Mouse (Mus musculus) limb, embryonic 14.5 days (tissue): ENCODE results near the gene Efna5. TPM values are rescaled to one million over a fixed set of nuclear protein-coding genes. Genes with fewer than 3 reads are reported as not detected.
A peak's percentile ranks its signal among the peaks of the same experiment; 100 is the strongest.

Source experiments
- ATAC-seq: fragments of 200-750 bp; cut with Nextera tagmentation; 2 replicates; pipeline ENCODE4 v1.8.0; 2017; ENCODE audit warnings: low read depth, moderate number of reproducible peaks, moderate TSS enrichment; ENCODE audit not compliant: low FRiP score
- DNase-seq: peaks from one replicate; pipeline ENCODE4 v3.0.0-alpha.2; 2015; ENCODE audit warnings: low spot score
- H3K27ac ChIP-seq: fragments of 300-500 bp; sonication (generic); replicated peaks from 2 replicates; pipeline ENCODE4 v1.5.1; 2014; ENCODE audit warnings: low read depth, mild to moderate bottlenecking, low read length, moderate library complexity, mixed read lengths
- H3K27me3 ChIP-seq: fragments of 300-500 bp; sonication (generic); 2 replicates; pipeline ENCODE4 v1.6.1; 2014; ENCODE audit warnings: low read length, mixed read lengths; ENCODE audit not compliant: control insufficient read depth, insufficient read depth
- H3K36me3 ChIP-seq: fragments of 300-500 bp; sonication (generic); 2 replicates; pipeline ENCODE4 v1.6.1; 2014; ENCODE audit warnings: mild to moderate bottlenecking, low read length, moderate library complexity, mixed read lengths; ENCODE audit not compliant: control insufficient read depth, insufficient read depth
- H3K4me1 ChIP-seq: fragments of 300-500 bp; sonication (generic); 2 replicates; pipeline ENCODE4 v1.6.1; 2014; ENCODE audit warnings: antibody characterized with exemption, low read length, mixed read lengths; ENCODE audit not compliant: control insufficient read depth, insufficient read depth
- H3K4me2 ChIP-seq: fragments of 300-500 bp; sonication (generic); replicated peaks from 2 replicates; pipeline ENCODE4 v1.6.1; 2014; ENCODE audit warnings: low read depth, mild to moderate bottlenecking, low read length, moderate library complexity; ENCODE audit not compliant: severe bottlenecking
- H3K4me3 ChIP-seq: fragments of 300-500 bp; sonication (generic); replicated peaks from 2 replicates; pipeline ENCODE4 v1.5.1; 2014; ENCODE audit warnings: low read length
- H3K9ac ChIP-seq: fragments of 300-500 bp; sonication (generic); 2 replicates; pipeline ENCODE4 v1.6.1; 2014; ENCODE audit warnings: mild to moderate bottlenecking, low read depth, low read length, moderate library complexity; ENCODE audit not compliant: severe bottlenecking
- H3K9me3 ChIP-seq: fragments of 300-500 bp; sonication (generic); 2 replicates; pipeline ENCODE4 v1.6.1; 2016; ENCODE audit warnings: low read length; ENCODE audit not compliant: control insufficient read depth
- POLR2A ChIP-seq: fragments of 200-500 bp; IDR thresholded peaks from 2 replicates; pipeline ENCODE4 v1.8.0; 2012; ENCODE audit warnings: inconsistent platforms, mild to moderate bottlenecking, moderate library complexity, borderline replicate concordance; ENCODE audit not compliant: insufficient read depth, insufficient read length; ENCODE audit errors: extremely low read depth
- WGBS: fragments of 180-500 bp; shearing (Covaris S2); extraction: QIAGEN DNeasy Blood & Tissue Kit; methylation state at CpG from one replicate; pipeline ENCODE4 v1.1.7; 2014; 5-methylcytosine and 5-hydroxymethylcytosine counted together
- polyA plus RNA-seq, 2 experiments: library from polyadenylated mRNA; depleted of rRNA in 1 of 2; stranded (reverse) in 1 of 2; unstranded in 1 of 2; fragments of >200 nt; fragmentation: Nextera tagmentation in 1 of 2; extraction: Ambion mirVana in 1 of 2; gene quantifications; 2 replicates each; pipeline versions ENCODE4 v1.2.1 to v1.2.3; 2012 to 2014

The Efna5 gene
- polyA plus RNA-seq, 2 experiments: 22.8 to 64.8 TPM

GRCm38 (mm10) chr17:62783524-62784273 lies 97.4 kb downstream of the Efna5 start:
- Histone ChIP-seq H3K4me2 (peak overlapping the region; percentile 45), H3K9me3 (no peaks in the 10 kb centered on the region), H3K27me3 (no peaks in the 10 kb centered on the region), H3K27ac (no peak overlapping the region), H3K9ac (no peak overlapping the region), H3K4me3 (peak overlapping the region; percentile 29), H3K4me1 (peaks cover 56% of the 10 kb centered on the region), H3K36me3 (no peaks in the 10 kb centered on the region)
- no peak for TF ChIP-seq POLR2A
- DNase-seq (peak; percentile 85), ATAC-seq (peak; percentile 65)
- WGBS: 14% methylated on average over 13 of the region's 13 CpGs

- Histone ChIP-seq H3K4me3 (no peak overlapping the region), H3K9me3 (no peaks in the 10 kb centered on the region), H3K9ac (no peak overlapping the region), H3K36me3 (no peaks in the 10 kb centered on the region), H3K4me2 (no peak overlapping the region), H3K4me1 (peaks cover 50% of the 10 kb centered on the region), H3K27me3 (no peaks in the 10 kb centered on the region), H3K27ac (no peak overlapping the region)
- no peak for TF ChIP-seq POLR2A
- no peak for ATAC-seq
- no peak for DNase-seq
- WGBS: 42% methylated on average over 13 of the region's 13 CpGs
These were observed 98.2 kb downstream of the Efna5 start for GRCm38 (mm10) chr17:62782826-62783404.

- Histone ChIP-seq H3K27ac (no peak overlapping the region), H3K4me2 (no peak overlapping the region), H3K36me3 (no peaks in the 10 kb centered on the region), H3K4me1 (peaks cover 45% of the 10 kb centered on the region), H3K9me3 (no peaks in the 10 kb centered on the region), H3K4me3 (no peak overlapping the region), H3K27me3 (no peaks in the 10 kb centered on the region), H3K9ac (no peak overlapping the region)
- WGBS: 52% methylated on average over 5 of the region's 6 CpGs
- DNase-seq (no peak), ATAC-seq (no peak)
- TF ChIP-seq POLR2A: no peak
These were observed 100.0 kb downstream of the Efna5 start for GRCm38 (mm10) chr17:62781120-62781519.

GRCm38 (mm10) chr17:62777858-62778564 lies 103.1 kb downstream of the Efna5 start:
- Histone ChIP-seq H3K4me3 (no peak overlapping the region), H3K4me2 (no peak overlapping the region), H3K27me3 (no peaks in the 10 kb centered on the region), H3K4me1 (peaks cover 24% of the 10 kb centered on the region), H3K27ac (no peak overlapping the region), H3K36me3 (no peaks in the 10 kb centered on the region), H3K9me3 (no peaks in the 10 kb centered on the region), H3K9ac (no peak overlapping the region)
- DNase-seq (no peak), ATAC-seq (no peak)
- 67% methylated on average over 10 of the region's 10 CpGs for WGBS
- TF ChIP-seq POLR2A: no peak

- 86% methylated on average over 3 of the region's 3 CpGs for WGBS
- DNase-seq (no peak), ATAC-seq (no peak)
- H3K4me3 ChIP-seq: no peak overlapping the region
- H3K4me2 ChIP-seq: no peak overlapping the region
- no peak overlapping the region for H3K9ac ChIP-seq
- H3K4me1 ChIP-seq: peaks cover 21% of the 10 kb centered on the region
- no peaks in the 10 kb centered on the region for H3K9me3 ChIP-seq
- no peaks in the 10 kb centered on the region for H3K36me3 ChIP-seq
- H3K27ac ChIP-seq: no peak overlapping the region
- TF ChIP-seq POLR2A: no peak
- H3K27me3 ChIP-seq: no peaks in the 10 kb centered on the region
These were observed 104.4 kb downstream of the Efna5 start for GRCm38 (mm10) chr17:62776710-62777109.
